Comparison of ENCODE assay signal across 8 mouse cellular contexts in genomic region chr17:83527651-83528381, GRCm38 (mm10). TPM values are rescaled to one million over a fixed set of nuclear protein-coding genes. Genes with fewer than 3 reads are reported as not detected.
DNase-seq lines count a peak whose midpoint lies in the region; ATAC-seq and TF ChIP-seq lines count a peak whose summit lies in the region.

No protein-coding gene starts in this region.

- TF ChIP-seq POLR2A in ES-Bruce4 (IDR thresholded peaks at IDR 0.05; ENCODE audit: insufficient read depth, low read length) = no peak
- TF ChIP-seq POLR2A in bone marrow macrophage, adult 2 months (IDR thresholded peaks at IDR 0.05; ENCODE audit: borderline replicate concordance, low read depth, low read length) = no peak
- no peak for TF ChIP-seq POLR2A in kidney, adult 2 months (IDR thresholded peaks at IDR 0.05; ENCODE audit: low read depth, low read length)

- peak overlapping the region; percentile 55 for H3K4me2 ChIP-seq in lung, postnatal 0 days (replicated peaks; ENCODE audit: low read depth, low read length)

- peaks cover 7% of the 10 kb centered on the region for H3K4me1 ChIP-seq in ES-Bruce4 (ENCODE audit: control insufficient read depth, insufficient read depth, low read length)
- H3K4me1 ChIP-seq in bone marrow macrophage, adult 2 months (ENCODE audit: control insufficient read depth, insufficient read depth, low read length) = peaks cover 21% of the 10 kb centered on the region
- peaks cover 16% of the 10 kb centered on the region for H3K4me1 ChIP-seq in kidney, adult 2 months (ENCODE audit: control insufficient read depth, insufficient read depth, low read length)
- peaks cover 12% of the 10 kb centered on the region; the same call in 1 of the 2 replicates for H3K4me1 ChIP-seq in lung, postnatal 0 days (ENCODE audit: insufficient read depth, low read depth, low read length)

- ATAC-seq in lung, postnatal 0 days = peak; percentile 81

- H3K27ac ChIP-seq in ES-Bruce4 (ENCODE audit: insufficient read depth, low read length) = peak overlapping the region; percentile 76
- peak overlapping the region; percentile 94 for H3K27ac ChIP-seq in bone marrow macrophage, adult 2 months (ENCODE audit: insufficient read depth, low read depth, low read length)
- H3K27ac ChIP-seq in kidney, adult 2 months (ENCODE audit: insufficient read depth, low read depth, low read length) = peak overlapping the region; percentile 60
- H3K27ac ChIP-seq in lung, postnatal 0 days (ENCODE audit: low read length) = peak overlapping the region; percentile 54

- 22% methylated on average over 17 of the region's 17 CpGs for WGBS in kidney, adult 2 months
- WGBS in lung, postnatal 0 days = 16% methylated on average over 17 of the region's 17 CpGs

- H3K36me3 ChIP-seq in ES-Bruce4 (ENCODE audit: control insufficient read depth, insufficient read depth, low read length, poor library complexity, severe bottlenecking) = no peaks in the 10 kb centered on the region
- no peaks in the 10 kb centered on the region for H3K36me3 ChIP-seq in kidney, adult 2 months (ENCODE audit: control insufficient read depth, insufficient read depth, low read length)
- no peaks in the 10 kb centered on the region for H3K36me3 ChIP-seq in lung, postnatal 0 days (ENCODE audit: insufficient read depth, low read length)

- peak; percentile 29 to 55 for DNase-seq in heart, adult 9 months (ENCODE audit: low spot score in 2 of 2)
- DNase-seq in kidney, adult 2 months = peak; percentile 66
- peak; percentile 80 for DNase-seq in lung, postnatal 0 days (ENCODE audit: low spot score)
- peak; percentile 79 for DNase-seq in retina, postnatal 1 day
- no peak for DNase-seq in layer of hippocampus, postnatal 10 days (ENCODE audit: low spot score in 2 of 2)
- no peak for DNase-seq in layer of hippocampus, adult 8-10 months (ENCODE audit: low spot score in 2 of 2)

- no peak for TF ChIP-seq CTCF in ES-Bruce4 (IDR thresholded peaks at IDR 0.05; ENCODE audit: low read depth, low read length)
- TF ChIP-seq CTCF in bone marrow macrophage, adult 2 months (IDR thresholded peaks at IDR 0.05; ENCODE audit: low read depth, low read length) = no peak
- no peak for TF ChIP-seq CTCF in kidney, adult 2 months (conservative IDR thresholded peaks at IDR 0.05; ENCODE audit: insufficient read depth, insufficient read length, low read depth, low read length)
- TF ChIP-seq CTCF in lung, postnatal 0 days (IDR thresholded peaks at IDR 0.05) = no peak

- H3K9me3 ChIP-seq in ES-Bruce4 (replicated peaks; ENCODE audit: control insufficient read depth, insufficient read depth, low read length, poor library complexity, severe bottlenecking) = no peaks in the 10 kb centered on the region
- H3K9me3 ChIP-seq in lung, postnatal 0 days (ENCODE audit: low read length) = no peaks in the 10 kb centered on the region

- no peaks in the 10 kb centered on the region for H3K27me3 ChIP-seq in ES-Bruce4 (ENCODE audit: control insufficient read depth, insufficient read depth, low read length, poor library complexity, severe bottlenecking)
- H3K27me3 ChIP-seq in kidney, adult 2 months (replicated peaks; ENCODE audit: control insufficient read depth, insufficient read depth, low read length) = no peaks in the 10 kb centered on the region
- no peaks in the 10 kb centered on the region for H3K27me3 ChIP-seq in lung, postnatal 0 days (replicated peaks; ENCODE audit: insufficient read depth, low read length)

- H3K9ac ChIP-seq in ES-Bruce4 (ENCODE audit: low read depth, poor library complexity, severe bottlenecking) = peak overlapping the region; percentile 55
- no peak overlapping the region for H3K9ac ChIP-seq in lung, postnatal 0 days (replicated peaks; ENCODE audit: low read depth)

- H3K4me3 ChIP-seq in ES-Bruce4 (ENCODE audit: low read depth, low read length) = peak overlapping the region; percentile 54
- H3K4me3 ChIP-seq in bone marrow macrophage, adult 2 months (ENCODE audit: insufficient read depth, low read length) = peak overlapping the region; percentile 49
- H3K4me3 ChIP-seq in kidney, adult 2 months (ENCODE audit: insufficient read depth, low read depth, low read length) = peak overlapping the region; percentile 25
- H3K4me3 ChIP-seq in lung, postnatal 0 days (ENCODE audit: low read depth, low read length) = peak overlapping the region; percentile 25

- 0 out of 2 replicates have a peak, but pooled peaks have one; percentile 1 for TF ChIP-seq EP300 in ES-Bruce4 (IDR thresholded peaks at IDR 0.05; ENCODE audit: insufficient read depth, low read depth, low read length)
- TF ChIP-seq EP300 in lung, postnatal 0 days (IDR thresholded peaks at IDR 0.05) = no peak

RNA-seq across cellular contexts. Expression of gene Cox7a2l, which starts 10.7 kb away (rescaled TPM):
- polyA plus RNA-seq in ES-Bruce4 (2011; ENCODE audit: insufficient read depth, insufficient read length, low read depth, missing spikeins) = 224 and 253 TPM in 2 replicates
- 346 and 372 TPM in 2 replicates for polyA plus RNA-seq in bone marrow macrophage, adult 2 months (2012; ENCODE audit: insufficient read depth, insufficient read length, missing spikeins)
- 165 and 201 TPM in 2 replicates for polyA plus RNA-seq in kidney, adult 2 months (2012; rRNA removed)
- polyA plus RNA-seq in lung, postnatal 0 days (2015; fragmentation: Nextera tagmentation; extraction: Ambion mirVana) = 190 and 191 TPM in 2 replicates
- 100 to 1,000 TPM; 177 to 189 TPM for total RNA-seq in layer of hippocampus, postnatal 10 days (2021)
- 100 to 1,000 TPM; 169 to 209 (median 187) TPM for total RNA-seq in layer of hippocampus, adult 8-10 months (2022)

Comparison
In these comparisons a context has a peak if more than half of its experiments do, and no peak if none do; other contexts are left out.
1. DNase-seq: peak in heart, adult 9 months (2 of 2), kidney, adult 2 months (single experiment), lung, postnatal 0 days (single experiment) and retina, postnatal 1 day (single experiment); none in layer of hippocampus, postnatal 10 days (0 of 2) and layer of hippocampus, adult 8-10 months (0 of 2).
2. Peak in every context shown above with its lines, with median percentiles within 50 percentile points of each other: H3K27ac ChIP-seq and H3K4me3 ChIP-seq.